Mouse (Mus musculus) hindbrain, embryonic 14.5 days (tissue): ENCODE measurements around the gene Pard6b. TPM values are rescaled to one million over a fixed set of nuclear protein-coding genes. Genes with fewer than 3 reads are reported as not detected.

Source experiments
- ATAC-seq: fragments of 200-750 bp; cut with Nextera tagmentation; 2 replicates; pipeline ENCODE4 v1.8.0; 2017; ENCODE audit warnings: moderate number of reproducible peaks, mild to moderate bottlenecking, moderate TSS enrichment, moderate library complexity; ENCODE audit not compliant: low FRiP score
- DNase-seq: peaks from one replicate; pipeline ENCODE4 v3.0.0-alpha.2; 2015; ENCODE audit warnings: low spot score
- H3K27ac ChIP-seq: fragments of 300-500 bp; sonication (generic); 2 replicates; pipeline ENCODE4 v1.5.1; 2014; ENCODE audit warnings: mild to moderate bottlenecking, moderate library complexity
- H3K27me3 ChIP-seq: fragments of 300-500 bp; sonication (generic); 2 replicates; pipeline ENCODE4 v1.6.1; 2014; ENCODE audit warnings: mild to moderate bottlenecking, low read length, mixed read lengths; ENCODE audit not compliant: control insufficient read depth, insufficient read depth
- H3K36me3 ChIP-seq: fragments of 300-500 bp; sonication (generic); replicated peaks from 2 replicates; pipeline ENCODE4 v1.6.1; 2014; ENCODE audit not compliant: control insufficient read depth, insufficient read depth
- H3K4me1 ChIP-seq: fragments of 300-500 bp; sonication (generic); replicated peaks from 2 replicates; pipeline ENCODE4 v1.6.1; 2014; ENCODE audit warnings: antibody characterized with exemption, low read length, mixed read lengths; ENCODE audit not compliant: control insufficient read depth, insufficient read depth
- H3K4me2 ChIP-seq: fragments of 300-500 bp; sonication (generic); replicated peaks from 2 replicates; pipeline ENCODE4 v1.6.1; 2014; ENCODE audit warnings: mild to moderate bottlenecking, moderate library complexity
- H3K4me3 ChIP-seq: fragments of 300-500 bp; sonication (generic); replicated peaks from 2 replicates; pipeline ENCODE4 v1.5.1; 2014; ENCODE audit warnings: mild to moderate bottlenecking, low read length
- H3K9ac ChIP-seq: fragments of 300-500 bp; sonication (generic); 2 replicates; pipeline ENCODE4 v1.6.1; 2014
- H3K9me3 ChIP-seq: fragments of 300-500 bp; sonication (generic); 2 replicates; pipeline ENCODE4 v1.6.1; 2016; ENCODE audit warnings: low read length; ENCODE audit not compliant: control insufficient read depth
- WGBS: fragments of 180-500 bp; shearing (Covaris S2); extraction: QIAGEN DNeasy Blood & Tissue Kit; methylation state at CpG from one replicate; pipeline ENCODE4 v1.1.7; 2014; 5-methylcytosine and 5-hydroxymethylcytosine counted together
- polyA plus RNA-seq: library from polyadenylated mRNA; unstranded; fragments of >200 nt; fragmentation: Nextera tagmentation; extraction: Ambion mirVana; gene quantifications from 2 replicates; pipeline ENCODE4 v1.2.1, GENCODE M21; 2014

Pard6b gene
- polyA plus RNA-seq, 1 experiment from 2014 or later = 10.0 TPM

DNA sequence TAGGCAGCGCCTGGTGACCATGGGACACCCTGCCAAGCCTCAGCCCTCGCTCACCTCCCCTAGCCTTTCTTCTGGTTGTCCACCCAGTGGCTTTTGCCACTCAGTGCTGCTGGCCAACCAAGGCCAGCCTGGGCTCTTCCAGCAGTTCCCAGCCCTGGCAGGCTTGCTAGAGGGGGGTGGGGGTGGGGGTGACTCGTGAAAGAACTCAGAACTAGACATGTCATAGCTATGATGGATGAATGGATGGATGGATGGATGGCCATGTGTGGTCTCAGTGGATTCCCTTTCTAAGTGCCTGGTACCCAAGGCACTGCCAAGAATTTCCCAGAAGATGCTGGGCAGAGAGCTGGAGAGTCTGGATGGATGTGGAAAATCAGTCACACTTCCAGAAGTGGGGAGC, 35.0 kb downstream of the Pard6b start:
- Histone ChIP-seq H3K4me2 (no peak overlapping the region), H3K36me3 (no peaks in the 10 kb centered on the region), H3K27me3 (no peaks in the 10 kb centered on the region), H3K4me1 (0 out of 2 replicates have a peak, but pooled peaks cover 15% of the 10 kb centered on the region), H3K27ac (no peak overlapping the region), H3K9ac (no peak overlapping the region), H3K4me3 (no peak overlapping the region), H3K9me3 (no peaks in the 10 kb centered on the region)
- WGBS = 81% methylated on average over 3 of the region's 3 CpGs
- ATAC-seq (no peak), DNase-seq (no peak)

DNA sequence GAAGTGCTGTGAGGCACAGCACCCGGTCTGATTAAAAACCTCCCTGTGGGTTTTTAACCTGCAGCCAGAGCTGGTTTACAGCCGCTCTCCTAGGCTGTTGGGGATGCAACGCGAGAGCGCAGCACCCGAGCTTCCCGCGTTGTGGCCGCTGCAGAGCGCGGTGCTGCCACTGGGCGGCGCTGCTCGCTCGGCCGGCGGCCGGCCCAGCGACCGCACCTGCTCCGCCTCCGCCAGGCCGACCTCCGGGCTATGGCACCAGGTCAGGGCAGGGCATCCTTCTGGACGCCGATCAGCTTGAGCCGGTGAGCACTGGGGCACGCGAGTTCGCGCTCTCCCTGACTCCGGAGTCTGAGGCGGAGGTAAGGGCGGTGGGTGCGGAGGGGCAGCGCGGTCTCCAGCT, 36.3 kb downstream of the Pard6b start:
- H3K4me2 ChIP-seq = peak overlapping the region; percentile 54
- ATAC-seq (no peak), DNase-seq (peak; percentile 76)
- no peaks in the 10 kb centered on the region for H3K36me3 ChIP-seq
- H3K27ac ChIP-seq = no peak overlapping the region
- peak overlapping the region; percentile 24; the same call in 1 of the 2 replicates for H3K9ac ChIP-seq
- 0 out of 2 replicates have a peak, but pooled peaks cover 15% of the 10 kb centered on the region for H3K4me1 ChIP-seq
- under 1% methylated on average over 37 of the region's 37 CpGs for WGBS
- no peaks in the 10 kb centered on the region for H3K9me3 ChIP-seq
- no peaks in the 10 kb centered on the region for H3K27me3 ChIP-seq
- peak overlapping the region; percentile 27 for H3K4me3 ChIP-seq

DNA sequence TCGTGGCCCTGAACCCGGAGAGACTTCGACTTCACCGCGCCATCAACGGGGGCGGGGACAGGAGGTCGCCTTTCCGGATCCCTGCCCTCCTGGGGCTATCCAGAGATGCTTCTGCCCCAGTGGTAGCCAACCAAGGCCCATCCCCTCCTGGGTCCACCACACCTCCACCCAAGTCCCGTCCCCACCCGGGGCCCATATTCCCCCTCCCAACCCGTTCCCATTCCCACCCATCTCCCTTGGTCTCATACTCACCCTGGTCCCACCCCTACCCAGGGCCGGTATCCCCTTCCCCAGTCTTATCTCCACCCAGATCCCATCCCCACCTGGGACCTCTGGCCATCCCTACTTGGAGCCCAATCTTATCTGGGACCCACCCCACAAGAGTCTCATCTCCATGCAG, 36.7 kb downstream of the Pard6b start:
- H3K4me1 ChIP-seq = 0 out of 2 replicates have a peak, but pooled peaks cover 15% of the 10 kb centered on the region
- H3K9me3 ChIP-seq = no peaks in the 10 kb centered on the region
- no peaks in the 10 kb centered on the region for H3K27me3 ChIP-seq
- no peaks in the 10 kb centered on the region for H3K36me3 ChIP-seq
- 3% methylated on average over 11 of the region's 13 CpGs for WGBS
- peak overlapping the region; percentile 54 for H3K4me2 ChIP-seq
- DNase-seq = no peak
- H3K9ac ChIP-seq = peak overlapping the region; percentile 24; the same call in 1 of the 2 replicates
- H3K4me3 ChIP-seq = peak overlapping the region; percentile 27
- H3K27ac ChIP-seq = no peak overlapping the region
- no peak for ATAC-seq

GRCm38 (mm10) chr2:168117967-168118366, 37.2 kb downstream of the Pard6b start:
- WGBS = 51% methylated on average over 16 of the region's 16 CpGs
- no peaks in the 10 kb centered on the region for H3K9me3 ChIP-seq
- no peaks in the 10 kb centered on the region for H3K27me3 ChIP-seq
- no peak for ATAC-seq
- H3K36me3 ChIP-seq = no peaks in the 10 kb centered on the region
- no peak overlapping the region for H3K4me2 ChIP-seq
- H3K9ac ChIP-seq = no peak overlapping the region
- 0 out of 2 replicates have a peak, but pooled peaks cover 15% of the 10 kb centered on the region for H3K4me1 ChIP-seq
- H3K4me3 ChIP-seq = no peak overlapping the region
- DNase-seq = no peak
- H3K27ac ChIP-seq = no peak overlapping the region

DNA sequence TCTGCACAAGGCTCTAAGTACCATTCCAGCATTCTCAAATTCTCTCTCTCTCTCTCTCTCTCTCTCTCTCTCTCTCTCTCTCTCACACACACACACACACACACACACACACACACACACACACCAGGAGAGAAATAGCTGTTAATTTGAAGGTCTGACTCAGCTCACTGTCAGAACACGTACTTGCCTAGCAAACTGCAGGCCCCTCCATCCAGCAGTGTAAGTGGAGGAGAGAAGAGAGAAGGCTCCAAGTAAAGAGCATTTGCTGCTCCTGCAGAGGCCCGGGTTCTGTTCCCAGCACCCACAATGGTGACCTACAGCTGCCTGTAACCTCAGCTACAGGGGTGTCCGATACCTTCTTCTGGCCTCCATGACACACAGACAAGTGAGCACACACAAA, 37.7 kb downstream of the Pard6b start:
- H3K27ac ChIP-seq = no peak overlapping the region
- WGBS = 82% methylated on average over 3 of the region's 3 CpGs
- no peaks in the 10 kb centered on the region for H3K27me3 ChIP-seq
- ATAC-seq (no peak), DNase-seq (no peak)
- H3K36me3 ChIP-seq = no peaks in the 10 kb centered on the region
- no peaks in the 10 kb centered on the region for H3K9me3 ChIP-seq
- no peak overlapping the region for H3K9ac ChIP-seq
- no peak overlapping the region for H3K4me3 ChIP-seq
- 0 out of 2 replicates have a peak, but pooled peaks cover 15% of the 10 kb centered on the region for H3K4me1 ChIP-seq
- H3K4me2 ChIP-seq = no peak overlapping the region

GRCm38 (mm10) chr2:168119123-168119522, 38.3 kb downstream of the Pard6b start:
- Histone ChIP-seq H3K27ac (no peak overlapping the region), H3K9ac (no peak overlapping the region), H3K4me2 (no peak overlapping the region), H3K4me1 (0 out of 2 replicates have a peak, but pooled peaks cover 15% of the 10 kb centered on the region), H3K9me3 (no peaks in the 10 kb centered on the region), H3K4me3 (no peak overlapping the region), H3K27me3 (no peaks in the 10 kb centered on the region), H3K36me3 (no peaks in the 10 kb centered on the region)
- ATAC-seq = no peak
- no peak for DNase-seq
- WGBS = 81% methylated on average over 12 of the region's 12 CpGs

DNA sequence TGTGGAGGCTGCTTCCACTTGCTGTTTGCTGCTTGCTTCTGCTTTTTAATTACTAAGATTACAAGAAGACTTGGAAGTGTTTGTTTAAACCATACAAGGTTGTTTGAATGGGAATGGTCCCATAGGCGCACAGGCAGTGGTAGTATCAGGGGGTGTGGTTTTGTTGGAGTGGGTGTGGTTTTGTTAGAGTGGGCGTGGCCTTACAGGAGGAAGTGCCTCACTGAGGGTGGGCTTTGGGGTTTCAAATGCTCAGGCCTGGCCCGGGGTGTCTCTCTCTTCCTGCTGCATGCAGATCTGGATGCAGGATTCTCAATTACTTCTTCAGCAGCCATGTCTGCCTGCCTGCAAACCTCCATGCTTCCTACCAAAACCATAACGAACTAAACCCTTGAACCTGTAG, 40.1 kb downstream of the Pard6b start:
- Histone ChIP-seq H3K27me3 (no peaks in the 10 kb centered on the region), H3K36me3 (no peaks in the 10 kb centered on the region), H3K9me3 (no peaks in the 10 kb centered on the region), H3K27ac (no peak overlapping the region), H3K4me1 (0 out of 2 replicates have a peak, but pooled peaks cover 7% of the 10 kb centered on the region), H3K9ac (no peak overlapping the region), H3K4me2 (no peak overlapping the region), H3K4me3 (no peak overlapping the region)
- ATAC-seq (no peak), DNase-seq (no peak)
- WGBS = 90% methylated on average over 4 of the region's 4 CpGs

DNA sequence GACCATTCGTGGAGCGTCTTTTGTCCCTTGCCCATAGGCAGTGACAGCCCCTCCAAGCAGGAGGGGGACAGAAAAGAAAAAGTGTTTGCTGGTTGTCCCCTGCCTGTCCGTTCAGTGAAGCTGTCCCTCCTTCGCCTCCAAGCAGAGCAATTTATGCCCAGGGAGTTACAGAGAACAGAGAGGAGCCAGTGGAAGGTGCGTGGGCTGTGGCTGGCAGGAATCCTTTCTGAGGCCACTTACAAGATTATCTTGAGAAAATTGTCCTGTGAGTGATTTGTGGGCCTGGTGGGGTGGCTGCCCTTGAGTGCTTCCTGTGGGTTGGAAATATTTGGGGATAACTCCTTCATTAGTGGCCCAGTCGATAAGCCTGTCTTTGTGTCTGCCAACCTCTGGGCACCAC, 42.8 kb downstream of the Pard6b start:
- 92% methylated on average over 6 of the region's 6 CpGs for WGBS
- H3K27me3 ChIP-seq = no peaks in the 10 kb centered on the region
- H3K4me2 ChIP-seq = no peak overlapping the region
- no peaks in the 10 kb centered on the region for H3K36me3 ChIP-seq
- no peak for ATAC-seq
- no peak overlapping the region for H3K4me3 ChIP-seq
- H3K9me3 ChIP-seq = no peaks in the 10 kb centered on the region
- H3K27ac ChIP-seq = no peak overlapping the region
- no peaks in the 10 kb centered on the region for H3K4me1 ChIP-seq
- no peak overlapping the region for H3K9ac ChIP-seq
- no peak for DNase-seq

GRCm38 (mm10) chr2:168125288-168126089, 44.7 kb downstream of the Pard6b start:
- H3K9me3 ChIP-seq = no peaks in the 10 kb centered on the region
- no peak overlapping the region for H3K9ac ChIP-seq
- no peak for DNase-seq
- WGBS = 25% methylated on average over 11 of the region's 11 CpGs
- no peaks in the 10 kb centered on the region for H3K27me3 ChIP-seq
- no peak overlapping the region for H3K4me2 ChIP-seq
- H3K36me3 ChIP-seq = no peaks in the 10 kb centered on the region
- no peak overlapping the region for H3K4me3 ChIP-seq
- no peak overlapping the region for H3K27ac ChIP-seq
- no peak for ATAC-seq
- H3K4me1 ChIP-seq = no peaks in the 10 kb centered on the region
